Mouse (Mus musculus): ENCODE results near the gene Ly6g6c.

The Ly6g6c gene

GRCm38 (mm10) chr17:35057090-35057489, 8.1 kb upstream of the Ly6g6c start:
- no peak for DNase-seq (ENCODE audit: low read depth, low spot score)

DNA sequence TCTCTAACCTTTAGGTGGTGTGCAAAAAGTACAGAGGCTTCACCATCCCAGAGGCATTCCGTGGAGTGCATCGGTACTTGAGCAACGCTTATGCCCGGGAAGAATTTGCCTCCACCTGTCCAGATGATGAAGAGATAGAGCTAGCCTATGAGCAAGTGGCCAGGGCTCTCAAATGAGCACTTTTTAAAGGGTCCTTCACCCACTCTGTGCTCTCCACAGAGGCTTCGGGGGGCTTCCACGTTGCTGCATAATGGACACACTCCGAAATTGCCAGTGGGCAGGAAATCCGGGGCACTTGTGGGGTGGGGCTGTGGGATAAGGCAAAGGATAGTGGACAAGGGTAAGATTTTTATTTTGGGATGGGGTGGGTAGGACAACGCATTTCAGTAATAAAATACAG, 6.9 kb upstream of the Ly6g6c start:
- DNase-seq (ENCODE audit: low read depth, low spot score): no peak

GRCm38 (mm10) chr17:35058911-35059892, 6.0 kb upstream of the Ly6g6c start, which contains the start of gene Ddah2:
Ddah2 (plus strand) TSS chr17:35059035.
- DNase-seq (ENCODE audit: low read depth, low spot score): peak; percentile 89

DNA sequence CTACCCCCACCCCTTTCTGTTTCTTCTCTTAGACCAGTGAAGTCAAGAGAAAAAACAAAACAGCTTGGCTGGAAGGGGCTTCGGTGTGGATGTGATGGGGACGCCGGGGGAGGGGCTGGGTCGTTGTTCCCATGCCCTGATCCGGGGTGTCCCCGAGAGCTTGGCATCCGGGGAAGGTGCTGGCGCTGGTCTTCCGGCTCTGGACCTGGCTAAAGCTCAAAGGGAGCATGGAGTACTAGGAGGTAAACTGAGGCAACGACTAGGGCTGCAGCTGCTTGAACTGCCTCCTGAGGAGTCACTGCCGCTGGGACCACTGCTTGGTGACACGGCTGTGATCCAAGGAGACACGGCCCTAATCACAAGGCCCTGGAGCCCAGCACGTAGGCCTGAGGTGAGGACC, 5.1 kb upstream of the Ly6g6c start:
- no peak for DNase-seq (ENCODE audit: low read depth, low spot score)

DNA sequence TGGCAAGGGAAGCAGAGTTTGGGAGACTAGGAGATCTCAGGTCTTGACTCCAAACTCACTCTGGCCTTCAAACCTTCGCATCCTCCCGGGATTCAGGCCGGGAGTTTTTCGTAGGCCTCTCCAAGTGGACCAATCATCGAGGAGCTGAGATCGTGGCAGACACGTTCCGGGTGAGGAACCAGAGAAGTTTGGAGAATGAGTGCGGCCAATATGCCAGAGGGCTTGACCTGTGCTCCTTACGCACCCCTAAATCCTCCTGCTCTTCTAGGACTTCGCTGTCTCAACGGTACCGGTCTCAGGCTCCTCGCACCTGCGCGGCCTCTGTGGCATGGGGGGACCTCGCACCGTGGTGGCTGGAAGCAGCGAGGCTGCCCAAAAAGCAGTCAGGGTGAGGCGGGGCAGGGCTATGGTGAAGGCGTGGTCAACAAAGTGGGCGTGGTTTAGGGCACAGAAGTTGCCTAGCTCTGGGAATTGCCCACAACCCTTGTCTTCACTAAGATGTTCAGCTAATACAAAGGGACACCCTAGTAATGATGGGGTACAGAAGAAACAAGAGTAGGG, 4.4 kb upstream of the Ly6g6c start:
- peak; percentile 48 for DNase-seq (ENCODE audit: low read depth, low spot score)

DNA sequence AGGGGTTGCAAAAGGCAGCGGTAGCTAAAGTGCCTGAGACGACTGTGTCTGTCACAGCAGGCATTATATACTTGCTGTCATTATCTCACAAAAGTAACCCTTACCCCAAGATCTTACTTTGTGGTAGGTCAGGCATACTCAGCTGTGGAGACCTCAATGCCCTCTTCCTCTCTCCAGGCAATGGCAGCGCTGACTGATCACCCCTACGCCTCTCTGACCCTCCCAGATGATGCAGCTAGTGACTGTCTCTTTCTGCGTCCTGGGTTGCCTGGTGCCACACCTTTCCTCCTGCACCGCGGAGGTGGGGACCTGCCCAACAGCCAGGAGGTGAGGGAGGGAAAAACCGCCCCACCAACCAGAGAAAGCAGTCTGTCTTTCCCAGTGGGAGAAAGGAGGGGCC, 3.9 kb upstream of the Ly6g6c start:
- DNase-seq (ENCODE audit: low read depth, low spot score): no peak

- DNase-seq (ENCODE audit: low read depth, low spot score): peak; percentile 44
These were observed 1.7 kb upstream of the Ly6g6c start for GRCm38 (mm10) chr17:35063466-35063865.

GRCm38 (mm10) chr17:35064378-35064877, 760 bp upstream of the Ly6g6c start:
- no peak for DNase-seq (ENCODE audit: low read depth, low spot score)

DNA sequence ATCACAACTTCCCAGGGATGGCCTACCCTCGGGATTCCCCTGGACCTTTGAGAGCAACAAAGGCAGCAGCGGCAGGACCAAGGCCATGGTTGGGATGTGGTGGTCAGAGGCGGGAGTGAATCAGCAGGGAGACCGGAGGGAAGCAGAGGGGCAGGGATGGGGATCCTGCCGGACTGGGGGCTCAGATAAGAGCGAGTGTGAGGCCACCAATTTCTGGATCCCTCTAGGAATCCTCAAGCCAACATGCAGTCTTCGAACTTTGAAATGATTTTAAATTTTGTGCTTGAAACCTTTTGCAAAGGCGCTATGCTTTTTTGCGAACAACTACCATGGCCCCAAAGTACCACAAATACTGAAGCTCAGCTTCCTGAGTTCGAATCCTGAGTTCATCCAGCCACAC, 896 bp downstream of the Ly6g6c start, which contains the start of gene Mpig6b:
TSS of gene Mpig6b (minus strand) at position 101 of the 400 bp plus-strand sequence.
- DNase-seq (ENCODE audit: low read depth, low spot score): no peak

DNA sequence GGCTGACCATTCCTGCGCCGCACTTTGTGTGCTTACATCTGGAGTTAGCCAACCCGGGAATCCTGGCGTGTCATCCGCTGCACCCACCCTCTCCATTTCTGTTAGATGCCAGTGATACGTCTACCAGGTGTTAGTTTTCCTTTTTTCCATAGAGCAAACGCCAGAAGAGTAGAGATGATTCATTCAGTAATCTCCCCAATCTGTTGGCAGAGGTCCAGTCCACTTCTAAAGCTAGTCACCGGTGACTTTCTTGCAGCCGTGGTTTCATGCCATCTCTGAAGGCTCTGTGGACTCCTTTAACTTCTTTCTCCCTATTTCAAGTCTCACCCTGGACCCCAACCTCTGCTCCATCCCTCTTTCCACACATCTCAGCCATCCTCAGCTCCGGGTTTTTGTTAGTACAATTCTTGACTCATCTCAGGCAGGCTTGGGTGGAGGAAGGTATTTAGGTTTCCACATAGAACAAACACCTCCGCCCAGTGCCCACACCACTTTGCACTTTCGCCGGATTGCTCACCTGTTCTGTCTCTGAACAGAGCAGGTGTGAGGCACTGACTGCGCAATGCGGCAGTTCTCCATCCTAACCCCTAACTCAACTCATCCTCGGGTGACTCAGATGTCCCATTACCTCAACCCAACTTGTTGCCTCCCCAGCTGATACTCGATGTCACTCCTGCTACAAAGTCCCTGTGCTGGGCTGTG, 3.2 kb downstream of the Ly6g6c start:
- DNase-seq (ENCODE audit: low read depth, low spot score): peak; percentile 43

GRCm38 (mm10) chr17:35070556-35071229, 5.5 kb downstream of the Ly6g6c start:
- DNase-seq (ENCODE audit: low read depth, low spot score): no peak

GRCm38 (mm10) chr17:35071454-35071853, 6.3 kb downstream of the Ly6g6c start:
- DNase-seq (ENCODE audit: low read depth, low spot score): no peak

GRCm38 (mm10) chr17:35074097-35074496, 8.9 kb downstream of the Ly6g6c start:
- no peak for DNase-seq (ENCODE audit: low read depth, low spot score)

DNA sequence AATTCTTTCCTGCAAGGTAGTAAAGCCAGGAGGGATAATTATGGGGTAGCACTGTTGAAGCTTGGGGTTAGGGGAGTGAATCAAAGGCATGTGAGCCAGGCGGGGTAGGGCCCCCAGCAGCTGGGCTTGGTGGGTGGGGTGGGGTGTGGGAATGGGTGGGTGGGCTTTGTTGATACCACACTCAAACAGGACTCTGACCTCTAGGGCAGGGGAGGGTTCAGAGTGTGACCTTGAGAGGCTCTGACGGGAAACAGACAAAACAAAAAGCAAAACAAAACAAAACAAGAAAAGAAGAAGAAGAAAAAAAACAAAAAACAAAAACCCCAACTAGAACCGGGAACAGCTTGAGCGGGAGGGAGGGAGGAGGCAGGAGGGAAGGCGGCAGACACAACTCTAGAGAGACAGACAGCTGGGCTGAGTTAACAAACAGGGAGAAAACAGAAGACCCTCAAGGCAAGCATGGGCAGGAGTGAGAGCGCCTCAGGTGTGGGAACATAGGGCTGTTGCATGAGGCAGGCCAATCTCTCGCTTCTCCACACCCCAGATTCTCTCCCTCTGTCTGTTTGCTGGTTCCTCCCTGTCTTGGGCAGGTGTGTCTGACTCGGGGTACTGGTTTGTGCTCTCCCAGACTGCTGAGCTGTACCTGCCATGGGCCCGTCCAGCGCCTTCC, 11.5 kb downstream of the Ly6g6c start, which contains the start of gene Ly6g6e:
TSS of gene Ly6g6e (plus strand) at position 396 of the 670 bp plus-strand sequence.
- no peak for DNase-seq (ENCODE audit: low read depth, low spot score)

- no peak for DNase-seq (ENCODE audit: low read depth, low spot score)
These were observed 12.1 kb downstream of the Ly6g6c start for GRCm38 (mm10) chr17:35077285-35077684.

GRCm38 (mm10) chr17:35077786-35078233, 12.6 kb downstream of the Ly6g6c start, which contains the start of gene Ly6g6d:
Ly6g6d (minus strand) TSS chr17:35078065.
- DNase-seq (ENCODE audit: low read depth, low spot score): no peak

GRCm38 (mm10) chr17:35079778-35080177, 14.6 kb downstream of the Ly6g6c start:
- DNase-seq (ENCODE audit: low read depth, low spot score): no peak

GRCm38 (mm10) chr17:35080248-35080647, 15.1 kb downstream of the Ly6g6c start:
- no peak for DNase-seq (ENCODE audit: low read depth, low spot score)

- no peak for DNase-seq (ENCODE audit: low read depth, low spot score)
These were observed 15.5 kb downstream of the Ly6g6c start for GRCm38 (mm10) chr17:35080710-35081109.

DNA sequence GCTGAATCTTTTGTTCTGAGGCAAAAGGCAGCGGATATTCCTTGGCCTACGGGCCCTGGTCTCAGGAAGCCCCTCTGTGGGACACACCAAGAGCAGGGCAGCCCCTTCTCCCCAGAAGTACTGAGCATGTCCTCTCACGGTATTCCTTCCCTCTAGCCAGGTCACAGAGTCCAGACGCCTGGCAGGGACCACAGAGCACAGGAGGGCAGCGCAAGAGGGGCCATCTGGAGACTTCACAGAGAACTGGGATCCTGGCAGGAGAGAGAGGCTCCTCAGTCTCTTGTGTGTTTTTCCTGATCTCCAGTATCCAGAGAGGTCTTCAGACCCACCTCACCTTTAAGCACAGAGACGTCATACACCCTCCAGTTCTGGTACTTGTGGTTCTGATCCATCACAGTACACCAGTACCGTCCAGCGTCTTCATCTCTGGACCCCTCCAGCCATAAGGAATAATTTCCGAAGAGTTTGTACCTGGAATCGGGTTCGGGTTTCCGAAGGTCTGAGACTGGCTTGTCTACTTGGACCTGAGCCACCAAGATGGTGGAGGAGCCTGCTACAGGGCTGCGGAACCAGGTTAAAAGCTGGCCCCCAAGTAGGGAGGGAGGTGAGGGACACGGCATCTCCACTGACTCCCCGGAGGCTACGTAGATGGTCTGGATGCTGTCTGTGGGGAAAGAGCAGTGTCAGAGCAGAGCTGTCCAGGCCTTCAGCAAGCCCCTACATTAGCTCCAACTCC, 17.8 kb downstream of the Ly6g6c start:
- DNase-seq (ENCODE audit: low read depth, low spot score): no peak
